Mouse (Mus musculus) mouse trophoblast stem cell (cell line): ENCODE results near the gene Mrtfa.

Source experiments
- in situ Hi-C, 2 experiments: fragments of 300-500 bp; cut with MseI, MboI; formaldehyde crosslinking; loops; 2 replicates in 1 of 2; 3 replicates in 1 of 2; pipeline ENCODE4 v1.15.1; 2025

Gene Mrtfa

GRCm38 (mm10) chr15:81197197-81197596, 6.6 kb upstream of the Mrtfa start:
- in situ Hi-C loops = loop anchor here in 1 of 2 experiments (5.0 kb wide), 1 partner anchor 120 kb away; no protein-coding TSS in a partner anchor

- in situ Hi-C loops = loop anchor here in 1 of 2 experiments (5.0 kb wide), 1 partner anchor 118 kb away; no protein-coding TSS in a partner anchor
Measured at GRCm38 (mm10) chr15:81195447-81195846, 4.9 kb upstream of the Mrtfa start.

GRCm38 (mm10) chr15:81194791-81195190, 4.2 kb upstream of the Mrtfa start:
- in situ Hi-C loops = loop anchor here in 1 of 2 experiments (5.0 kb wide), 1 partner anchor 117 kb away; no protein-coding TSS in a partner anchor

GRCm38 (mm10) chr15:81192858-81193257, 2.3 kb upstream of the Mrtfa start:
- in situ Hi-C loops = no loop called here

- in situ Hi-C loops = no loop called here
Measured at GRCm38 (mm10) chr15:81192316-81192715, 1.8 kb upstream of the Mrtfa start.

GRCm38 (mm10) chr15:81191303-81191702, 746 bp upstream of the Mrtfa start:
- in situ Hi-C loops = no loop called here

- in situ Hi-C loops = no loop called here
Measured at GRCm38 (mm10) chr15:81190011-81190629, 437 bp downstream of the Mrtfa start.

GRCm38 (mm10) chr15:81189061-81189460, 1.5 kb downstream of the Mrtfa start:
- in situ Hi-C loops = no loop called here

- in situ Hi-C loops = no loop called here
Measured at GRCm38 (mm10) chr15:81184913-81185312, 5.6 kb downstream of the Mrtfa start.

GRCm38 (mm10) chr15:81181233-81181632, 9.3 kb downstream of the Mrtfa start:
- in situ Hi-C loops = no loop called here

- in situ Hi-C loops = no loop called here
Measured at GRCm38 (mm10) chr15:81179523-81179922, 11.0 kb downstream of the Mrtfa start.

GRCm38 (mm10) chr15:81178703-81179102, 11.9 kb downstream of the Mrtfa start:
- in situ Hi-C loops = no loop called here

- in situ Hi-C loops = no loop called here
Measured at GRCm38 (mm10) chr15:81177860-81178259, 12.7 kb downstream of the Mrtfa start.

GRCm38 (mm10) chr15:81175633-81176032, 14.9 kb downstream of the Mrtfa start:
- in situ Hi-C loops = no loop called here

GRCm38 (mm10) chr15:81172259-81172658, 18.3 kb downstream of the Mrtfa start:
- in situ Hi-C loops = no loop called here

GRCm38 (mm10) chr15:81168735-81169134, 21.8 kb downstream of the Mrtfa start:
- in situ Hi-C loops = no loop called here

- in situ Hi-C loops = no loop called here
Measured at GRCm38 (mm10) chr15:81167831-81168230, 22.7 kb downstream of the Mrtfa start.

- in situ Hi-C loops = no loop called here
Measured at GRCm38 (mm10) chr15:81166291-81166690, 24.3 kb downstream of the Mrtfa start.

- in situ Hi-C loops = no loop called here
Measured at GRCm38 (mm10) chr15:81164560-81165310, 25.8 kb downstream of the Mrtfa start.

- in situ Hi-C loops = no loop called here
Measured at GRCm38 (mm10) chr15:81161571-81161970, 29.0 kb downstream of the Mrtfa start.

GRCm38 (mm10) chr15:81160677-81161076, 29.9 kb downstream of the Mrtfa start:
- in situ Hi-C loops = no loop called here

- in situ Hi-C loops = no loop called here
Measured at GRCm38 (mm10) chr15:81159212-81159611, 31.3 kb downstream of the Mrtfa start.

GRCm38 (mm10) chr15:81158517-81159120, 31.9 kb downstream of the Mrtfa start:
- in situ Hi-C loops = no loop called here
